Mouse (Mus musculus) lung, embryonic 14.5 days (tissue): ENCODE measurements around the gene Smyd2. TPM values are rescaled to one million over a fixed set of nuclear protein-coding genes. Genes with fewer than 3 reads are reported as not detected.
A peak's percentile ranks its signal among the peaks of the same experiment; 100 is the strongest.

Experiments used
- ATAC-seq: fragments of 200-750 bp; cut with Nextera tagmentation; 2 replicates; pipeline ENCODE4 v1.8.0; 2017; ENCODE audit warnings: mild to moderate bottlenecking, moderate TSS enrichment, moderate library complexity; ENCODE audit not compliant: insufficient read depth
- DNase-seq: peaks from one replicate; pipeline ENCODE4 v3.0.0-alpha.2; 2015
- H3K27ac ChIP-seq: fragments of 300-500 bp; sonication (generic); 2 replicates; pipeline ENCODE4 v1.5.1; 2014; ENCODE audit warnings: low read depth, mild to moderate bottlenecking, moderate library complexity
- H3K27me3 ChIP-seq: fragments of 300-500 bp; sonication (generic); 2 replicates; pipeline ENCODE4 v1.6.1; 2014; ENCODE audit warnings: low read length, control low read depth; ENCODE audit not compliant: insufficient read depth
- H3K36me3 ChIP-seq: fragments of 300-500 bp; sonication (generic); 2 replicates; pipeline ENCODE4 v1.6.1; 2014; ENCODE audit warnings: control low read depth; ENCODE audit not compliant: insufficient read depth
- H3K4me1 ChIP-seq: fragments of 300-500 bp; sonication (generic); 2 replicates; pipeline ENCODE4 v1.6.1; 2014; ENCODE audit warnings: antibody characterized with exemption, control low read depth; ENCODE audit not compliant: insufficient read depth
- H3K4me2 ChIP-seq: fragments of 300-500 bp; sonication (generic); 2 replicates; pipeline ENCODE4 v1.6.1; 2014; ENCODE audit warnings: mild to moderate bottlenecking
- H3K4me3 ChIP-seq: fragments of 300-500 bp; sonication (generic); 2 replicates; pipeline ENCODE4 v1.5.1; 2014; ENCODE audit warnings: low read depth, low read length
- H3K9ac ChIP-seq: fragments of 300-500 bp; sonication (generic); 2 replicates; pipeline ENCODE4 v1.6.1; 2014
- H3K9me3 ChIP-seq: fragments of 300-500 bp; sonication (generic); 2 replicates; pipeline ENCODE4 v1.6.1; 2016; ENCODE audit warnings: low read depth, low read length, control low read depth
- CTCF ChIP-seq: IDR thresholded peaks from 2 replicates; pipeline ENCODE4 v1.5.1; 2016; ENCODE audit warnings: antibody characterized with exemption, low read depth
- WGBS: fragments of 180-500 bp; shearing (Covaris S2); extraction: QIAGEN DNeasy Blood & Tissue Kit; methylation state at CpG from one replicate; pipeline ENCODE4 v1.1.7; 2014; 5-methylcytosine and 5-hydroxymethylcytosine counted together
- polyA plus RNA-seq: library from polyadenylated mRNA; unstranded; fragments of >200 nt; fragmentation: Nextera tagmentation; extraction: Ambion mirVana; gene quantifications from 2 replicates; pipeline ENCODE4 v1.2.1, GENCODE M21; 2014

Smyd2 gene
- polyA plus RNA-seq, 1 experiment from 2014 or later = 115 TPM

GRCm38 (mm10) chr1:189833351-189833750 is 88.8 kb downstream of the Smyd2 start:
- 58% methylated on average over 7 of the region's 7 CpGs for WGBS
- Histone ChIP-seq H3K27ac (no peak overlapping the region), H3K4me2 (no peak overlapping the region), H3K36me3 (peaks cover 18% of the 10 kb centered on the region; the same call in 1 of the 2 replicates), H3K27me3 (no peaks in the 10 kb centered on the region), H3K4me3 (no peak overlapping the region), H3K9ac (no peak overlapping the region), H3K4me1 (peaks cover 9% of the 10 kb centered on the region; the same call in 1 of the 2 replicates), H3K9me3 (no peaks in the 10 kb centered on the region)
- ATAC-seq = no peak
- DNase-seq = no peak
- TF ChIP-seq CTCF = no peak

DNA sequence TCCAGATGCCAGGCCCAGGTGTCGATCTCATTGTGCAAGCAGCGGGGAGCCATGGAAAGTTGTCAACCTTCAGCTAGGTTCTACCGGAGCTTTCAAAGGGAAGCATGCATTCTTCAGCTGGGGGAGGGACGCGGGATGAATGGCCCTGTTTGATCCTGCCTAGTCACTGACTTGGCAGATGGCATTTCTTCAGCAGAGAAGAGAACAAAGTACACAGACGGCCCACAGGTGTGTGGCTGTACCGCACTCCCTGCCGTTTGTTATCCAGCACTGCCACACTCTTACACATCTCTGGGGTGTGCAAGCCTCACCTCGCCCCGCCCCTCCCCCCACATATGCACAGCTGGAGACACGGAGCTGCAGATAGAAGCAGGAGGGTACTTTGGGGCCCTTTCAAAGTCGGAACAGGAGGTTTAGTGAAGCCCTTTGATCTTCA is 91.3 kb downstream of the Smyd2 start:
- Histone ChIP-seq H3K27me3 (no peaks in the 10 kb centered on the region), H3K9me3 (no peaks in the 10 kb centered on the region), H3K9ac (no peak overlapping the region), H3K27ac (peak overlapping the region; percentile 52; the same call in 1 of the 2 replicates), H3K36me3 (peaks cover 10% of the 10 kb centered on the region; the same call in 1 of the 2 replicates), H3K4me3 (no peak overlapping the region), H3K4me2 (no peak overlapping the region), H3K4me1 (peaks cover 9% of the 10 kb centered on the region; the same call in 1 of the 2 replicates)
- 11% methylated on average over 12 of the region's 12 CpGs for WGBS
- TF ChIP-seq CTCF = no peak
- DNase-seq (peak; percentile 43), ATAC-seq (peak; percentile 85)

Other genes with a start within 250 kb of the Smyd2 start
- 91.1 and 103 TPM in 2 replicates for gene Cenpf, start 234.3 kb downstream of the Smyd2 start, polyA plus RNA-seq
- gene Ptpn14, start 194.1 kb downstream of the Smyd2 start, polyA plus RNA-seq = 10.3 and 11.6 TPM in 2 replicates
- 2.0 and 2.4 TPM in 2 replicates for gene Prox1, start 248.4 kb upstream of the Smyd2 start, polyA plus RNA-seq